Mouse (Mus musculus): ENCODE data around the gene Camk1d. TPM values are rescaled to one million over a fixed set of nuclear protein-coding genes. Genes with fewer than 3 reads are reported as not detected.

Camk1d gene
- polyA plus RNA-seq, 1 experiment from 2014 or later, result 2.2 TPM

- H3K4me3 ChIP-seq, result no peak overlapping the region
- no peak overlapping the region; the same call in 1 of the 2 replicates for H3K27ac ChIP-seq (replicated peaks)
- no peak overlapping the region for H3K9ac ChIP-seq
- no peaks in the 10 kb centered on the region for H3K9me3 ChIP-seq
- no peak overlapping the region for H3K4me2 ChIP-seq
- peaks cover 25% of the 10 kb centered on the region for H3K4me1 ChIP-seq
- ATAC-seq (ENCODE audit: extremely low read depth, insufficient number of reproducible peaks, low FRiP score, low TSS enrichment), result no peak
- H3K27me3 ChIP-seq (replicated peaks), result no peaks in the 10 kb centered on the region
- WGBS, result 66% methylated on average over 6 of the region's 6 CpGs
- H3K36me3 ChIP-seq, result no peaks in the 10 kb centered on the region
Measured at GRCm38 (mm10) chr2:5592461-5593136, 121.7 kb downstream of the Camk1d start.

- Histone ChIP-seq H3K9me3 (no peaks in the 10 kb centered on the region), H3K9ac (no peak overlapping the region), H3K27me3 (replicated peaks) (no peaks in the 10 kb centered on the region), H3K36me3 (no peaks in the 10 kb centered on the region), H3K4me1 (peaks cover 18% of the 10 kb centered on the region), H3K4me3 (no peak overlapping the region), H3K4me2 (no peak overlapping the region), H3K27ac (replicated peaks) (no peak overlapping the region)
- WGBS, result 67% methylated on average over 5 of the region's 5 CpGs
- no peak for ATAC-seq (ENCODE audit: extremely low read depth, insufficient number of reproducible peaks, low FRiP score, low TSS enrichment)
Measured at GRCm38 (mm10) chr2:5590074-5590473, 124.2 kb downstream of the Camk1d start.

GRCm38 (mm10) chr2:5589163-5589562, 125.2 kb downstream of the Camk1d start:
- WGBS, result 77% methylated on average over 5 of the region's 5 CpGs
- no peaks in the 10 kb centered on the region for H3K27me3 ChIP-seq (replicated peaks)
- no peak overlapping the region for H3K4me2 ChIP-seq
- H3K27ac ChIP-seq (replicated peaks), result no peak overlapping the region
- ATAC-seq (ENCODE audit: extremely low read depth, insufficient number of reproducible peaks, low FRiP score, low TSS enrichment), result no peak
- peaks cover 14% of the 10 kb centered on the region for H3K4me1 ChIP-seq
- no peaks in the 10 kb centered on the region for H3K36me3 ChIP-seq
- H3K9me3 ChIP-seq, result no peaks in the 10 kb centered on the region
- no peak overlapping the region for H3K4me3 ChIP-seq
- H3K9ac ChIP-seq, result no peak overlapping the region

- Histone ChIP-seq H3K36me3 (no peaks in the 10 kb centered on the region), H3K4me1 (peaks cover 9% of the 10 kb centered on the region), H3K27ac (replicated peaks) (no peak overlapping the region), H3K4me3 (no peak overlapping the region), H3K9ac (no peak overlapping the region), H3K9me3 (no peaks in the 10 kb centered on the region), H3K4me2 (no peak overlapping the region), H3K27me3 (replicated peaks) (no peaks in the 10 kb centered on the region)
- WGBS, result 85% methylated on average over 8 of the region's 8 CpGs
- ATAC-seq (ENCODE audit: extremely low read depth, insufficient number of reproducible peaks, low FRiP score, low TSS enrichment), result no peak
Measured at GRCm38 (mm10) chr2:5588329-5588982, 125.9 kb downstream of the Camk1d start.

GRCm38 (mm10) chr2:5584318-5585027, 129.8 kb downstream of the Camk1d start:
- ATAC-seq (ENCODE audit: extremely low read depth, insufficient number of reproducible peaks, low FRiP score, low TSS enrichment), result no peak
- no peaks in the 10 kb centered on the region for H3K9me3 ChIP-seq
- WGBS, result 72% methylated on average over 6 of the region's 6 CpGs

GRCm38 (mm10) chr2:5579391-5579790, 134.9 kb downstream of the Camk1d start:
- H3K36me3 ChIP-seq, result no peaks in the 10 kb centered on the region
- H3K27ac ChIP-seq (replicated peaks), result no peak overlapping the region
- ATAC-seq (ENCODE audit: extremely low read depth, insufficient number of reproducible peaks, low FRiP score, low TSS enrichment), result no peak
- H3K4me3 ChIP-seq, result no peak overlapping the region
- no peaks in the 10 kb centered on the region for H3K27me3 ChIP-seq (replicated peaks)
- H3K9me3 ChIP-seq, result no peaks in the 10 kb centered on the region
- no peak overlapping the region for H3K9ac ChIP-seq
- peaks cover 22% of the 10 kb centered on the region for H3K4me1 ChIP-seq
- 53% methylated on average over 4 of the region's 4 CpGs for WGBS
- no peak overlapping the region for H3K4me2 ChIP-seq

More at GRCm38 (mm10) chr2:5584318-5585027, 129.8 kb downstream of the Camk1d start:
- Histone ChIP-seq H3K36me3 (no peaks in the 10 kb centered on the region), H3K27ac (replicated peaks) (no peak overlapping the region), H3K4me3 (no peak overlapping the region), H3K9ac (no peak overlapping the region), H3K4me1 (peaks cover 2% of the 10 kb centered on the region; the same call in 1 of the 2 replicates), H3K27me3 (replicated peaks) (no peaks in the 10 kb centered on the region), H3K4me2 (no peak overlapping the region)

GRCm38 (mm10) chr2:5577399-5578129, 136.8 kb downstream of the Camk1d start:
- H3K4me1 ChIP-seq, result peaks cover 29% of the 10 kb centered on the region
- H3K4me2 ChIP-seq, result no peak overlapping the region
- ATAC-seq (ENCODE audit: extremely low read depth, insufficient number of reproducible peaks, low FRiP score, low TSS enrichment), result no peak
- H3K27ac ChIP-seq (replicated peaks), result no peak overlapping the region; the same call in 1 of the 2 replicates
- 57% methylated on average over 9 of the region's 9 CpGs for WGBS
- H3K4me3 ChIP-seq, result no peak overlapping the region
- no peaks in the 10 kb centered on the region for H3K36me3 ChIP-seq
- no peak overlapping the region for H3K9ac ChIP-seq
- H3K9me3 ChIP-seq, result no peaks in the 10 kb centered on the region
- H3K27me3 ChIP-seq (replicated peaks), result no peaks in the 10 kb centered on the region

GRCm38 (mm10) chr2:5572314-5573006, 141.9 kb downstream of the Camk1d start:
- Histone ChIP-seq H3K4me1 (peaks cover 14% of the 10 kb centered on the region), H3K27me3 (replicated peaks) (no peaks in the 10 kb centered on the region), H3K36me3 (no peaks in the 10 kb centered on the region), H3K4me2 (no peak overlapping the region), H3K9me3 (no peaks in the 10 kb centered on the region), H3K4me3 (no peak overlapping the region), H3K9ac (no peak overlapping the region), H3K27ac (replicated peaks) (no peak overlapping the region)
- ATAC-seq (ENCODE audit: extremely low read depth, insufficient number of reproducible peaks, low FRiP score, low TSS enrichment), result no peak
- 67% methylated on average over 10 of the region's 10 CpGs for WGBS

- no peaks in the 10 kb centered on the region for H3K36me3 ChIP-seq
- 72% methylated on average over 5 of the region's 5 CpGs for WGBS
- no peak overlapping the region for H3K4me2 ChIP-seq
- no peaks in the 10 kb centered on the region for H3K4me1 ChIP-seq
- H3K4me3 ChIP-seq, result no peak overlapping the region
- H3K27me3 ChIP-seq (replicated peaks), result no peaks in the 10 kb centered on the region
- no peak overlapping the region for H3K9ac ChIP-seq
- no peaks in the 10 kb centered on the region for H3K9me3 ChIP-seq
- H3K27ac ChIP-seq (replicated peaks), result no peak overlapping the region
- ATAC-seq (ENCODE audit: extremely low read depth, insufficient number of reproducible peaks, low FRiP score, low TSS enrichment), result no peak
Measured at GRCm38 (mm10) chr2:5566611-5567010, 147.7 kb downstream of the Camk1d start.

- H3K4me2 ChIP-seq, result no peak overlapping the region
- no peak overlapping the region for H3K4me3 ChIP-seq
- no peaks in the 10 kb centered on the region for H3K9me3 ChIP-seq
- no peaks in the 10 kb centered on the region for H3K36me3 ChIP-seq
- no peaks in the 10 kb centered on the region for H3K27me3 ChIP-seq (replicated peaks)
- 68% methylated on average over 4 of the region's 4 CpGs for WGBS
- no peak overlapping the region for H3K27ac ChIP-seq (replicated peaks)
- H3K4me1 ChIP-seq, result no peaks in the 10 kb centered on the region
- no peak overlapping the region for H3K9ac ChIP-seq
- no peak for ATAC-seq (ENCODE audit: extremely low read depth, insufficient number of reproducible peaks, low FRiP score, low TSS enrichment)
Measured at GRCm38 (mm10) chr2:5563685-5564084, 150.6 kb downstream of the Camk1d start.

GRCm38 (mm10) chr2:5561446-5561845, 152.9 kb downstream of the Camk1d start:
- Histone ChIP-seq H3K4me1 (no peaks in the 10 kb centered on the region), H3K4me3 (no peak overlapping the region), H3K27me3 (replicated peaks) (no peaks in the 10 kb centered on the region), H3K36me3 (no peaks in the 10 kb centered on the region), H3K4me2 (no peak overlapping the region), H3K27ac (replicated peaks) (no peak overlapping the region), H3K9ac (no peak overlapping the region), H3K9me3 (no peaks in the 10 kb centered on the region)
- 84% methylated on average over 3 of the region's 3 CpGs for WGBS
- no peak for ATAC-seq (ENCODE audit: extremely low read depth, insufficient number of reproducible peaks, low FRiP score, low TSS enrichment)
